Mouse (Mus musculus): Measurements from ENCODE around the gene Ilf2. TPM values are rescaled to one million over a fixed set of nuclear protein-coding genes. Genes with fewer than 3 reads are reported as not detected.

The Ilf2 gene
- total and polyA plus RNA-seq, 3 experiments, result 13.9 to 32.2 (median 30.6) TPM

DNA sequence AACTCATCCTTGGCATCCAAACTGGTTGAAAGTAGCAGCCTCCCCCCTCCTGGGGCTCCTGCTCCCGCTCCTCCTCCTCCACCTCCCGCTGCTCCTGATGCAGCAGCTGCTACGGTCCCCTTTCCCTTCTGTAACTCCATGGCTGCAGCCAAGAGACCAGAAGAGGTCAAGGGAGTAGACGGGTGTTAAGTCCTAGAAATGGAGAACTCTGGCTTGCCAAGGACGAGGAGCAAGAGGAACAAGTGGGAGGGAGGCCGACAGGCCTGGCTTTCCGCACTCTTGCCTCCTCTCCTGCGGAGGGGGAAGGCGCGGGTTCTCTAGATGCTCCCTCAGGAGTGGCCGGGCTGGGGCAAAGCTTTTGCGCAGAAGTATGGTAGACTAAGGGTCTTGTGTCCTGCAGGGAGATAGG lies 43.1 kb upstream of the Ilf2 start:
- intact Hi-C loops (cut with DNase I), result loop anchor here (1.0 to 2.0 kb wide), 3 partner anchors 13 to 31 kb away; no protein-coding TSS in a partner anchor
- peak overlapping the region; percentile 93 for H3K27ac ChIP-seq
- no peaks in the 10 kb centered on the region for H3K27me3 ChIP-seq (ENCODE audit: control insufficient read depth, insufficient read depth, low read length)
- peak overlapping the region; percentile 71 for H3K4me3 ChIP-seq
- H3K79me2 ChIP-seq (replicated peaks; ENCODE audit: control insufficient read depth, insufficient read depth, low read length), result no peaks in the 10 kb centered on the region
- H3K36me3 ChIP-seq (ENCODE audit: control insufficient read depth, insufficient read depth, low read length), result peaks cover 7% of the 10 kb centered on the region
- peak overlapping the region; percentile 81 for H3K9ac ChIP-seq (ENCODE audit: low read depth, low read length)
- peaks cover 12% of the 10 kb centered on the region for H3K4me1 ChIP-seq (ENCODE audit: control insufficient read depth, insufficient read depth, low read length)
- WGBS, result 2% methylated on average over 12 of the region's 12 CpGs
- DNase-seq, result no peak
- TF ChIP-seq POLR2A (IDR thresholded peaks at IDR 0.05; ENCODE audit: insufficient read depth, low read depth, low read length), result no peak
- TF ChIP-seq CTCF (IDR thresholded peaks at IDR 0.05), result no peak
- TF ChIP-seq EP300 (IDR thresholded peaks at IDR 0.05; ENCODE audit: insufficient read depth, low read depth, low read length), result no peak

DNA sequence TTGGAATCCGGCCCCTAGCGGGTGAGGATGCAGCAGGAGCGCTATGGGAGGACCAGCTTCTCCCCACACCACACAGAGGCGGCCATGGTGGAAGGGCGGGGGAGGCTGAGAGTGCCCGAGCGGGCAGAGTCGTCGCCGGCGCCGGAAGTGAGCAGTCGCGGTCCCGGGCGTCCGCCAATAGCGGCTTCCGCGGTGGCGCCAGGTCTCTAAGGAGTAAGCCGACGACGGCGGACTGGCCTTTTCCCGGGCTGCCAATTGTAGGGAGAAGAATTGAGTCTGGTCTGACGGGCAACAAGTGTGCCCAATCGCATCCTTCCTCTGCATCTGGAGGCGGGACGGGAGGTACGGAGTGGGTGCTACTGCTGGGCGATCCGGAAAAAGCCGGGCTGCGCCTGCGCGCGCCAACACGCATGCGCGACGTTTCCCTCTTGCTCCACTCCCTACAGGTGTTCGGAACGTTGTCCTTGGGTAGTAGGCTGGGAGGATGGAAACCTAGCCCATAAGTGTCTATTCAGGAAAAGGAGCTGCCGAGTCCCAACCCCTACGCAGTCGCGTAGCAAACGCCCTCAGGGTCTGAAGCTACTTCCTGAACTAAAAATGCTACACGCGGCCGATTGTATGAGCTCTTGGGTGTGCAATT lies 42.4 kb upstream of the Ilf2 start, which contains the start of gene Ints3:
TSS of gene Ints3 (minus strand) at position 242 of the 640 bp plus-strand sequence.
- under 1% methylated on average over 52 of the region's 52 CpGs for WGBS
- DNase-seq, result peak; percentile 100
- peaks cover 7% of the 10 kb centered on the region for H3K36me3 ChIP-seq (ENCODE audit: control insufficient read depth, insufficient read depth, low read length)

DNA sequence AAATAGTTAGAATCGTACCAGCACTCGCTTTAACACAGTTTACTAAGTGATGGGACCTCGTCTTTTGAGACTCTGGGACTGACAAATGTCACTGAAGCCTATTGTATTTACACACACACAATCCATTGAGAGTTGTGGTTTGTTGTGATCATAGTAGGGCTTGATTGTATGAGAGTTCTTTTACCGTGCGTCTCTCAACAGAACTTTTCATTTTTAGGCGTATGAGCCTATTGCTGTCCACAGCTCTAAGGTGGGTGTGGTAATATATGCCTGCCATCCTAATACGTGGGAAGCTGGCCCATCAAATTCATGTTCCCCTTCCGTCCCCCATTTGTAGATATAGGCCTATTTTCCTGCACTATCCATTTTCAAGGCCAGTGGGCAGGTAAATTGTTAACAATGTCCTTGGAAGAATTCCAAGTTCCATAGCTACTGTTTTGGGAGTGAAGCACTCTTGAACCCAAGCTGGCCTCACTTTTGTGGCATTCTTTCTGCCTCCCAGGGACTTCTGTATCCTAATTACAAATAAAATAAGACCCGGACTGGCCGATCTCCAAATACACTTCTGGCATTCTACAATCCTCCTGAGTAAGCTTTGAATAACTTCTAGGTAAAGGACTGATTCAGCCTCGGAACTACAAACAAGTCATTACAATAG lies 41.7 kb upstream of the Ilf2 start:
- H3K27ac ChIP-seq, result peak overlapping the region; percentile 93
- TF ChIP-seq POLR2A (IDR thresholded peaks at IDR 0.05; ENCODE audit: insufficient read depth, low read depth, low read length) (no peak), CTCF (IDR thresholded peaks at IDR 0.05) (no peak), EP300 (IDR thresholded peaks at IDR 0.05; ENCODE audit: insufficient read depth, low read depth, low read length) (no peak)

More for the DNA sequence above, 42.4 kb upstream of the Ilf2 start, which contains the start of gene Ints3:
- Histone ChIP-seq H3K79me2 (replicated peaks; ENCODE audit: control insufficient read depth, insufficient read depth, low read length) (no peaks in the 10 kb centered on the region), H3K4me3 (peak within 1 kb of the TSS; percentile 71), H3K4me1 (ENCODE audit: control insufficient read depth, insufficient read depth, low read length) (peaks cover 12% of the 10 kb centered on the region), H3K9ac (ENCODE audit: low read depth, low read length) (peak within 1 kb of the TSS; percentile 81), H3K27ac (peak within 1 kb of the TSS; percentile 93), H3K27me3 (ENCODE audit: control insufficient read depth, insufficient read depth, low read length) (no peaks in the 10 kb centered on the region)
- TF ChIP-seq POLR2A (IDR thresholded peaks at IDR 0.05; ENCODE audit: insufficient read depth, low read depth, low read length) (peak; percentile 90), CTCF (IDR thresholded peaks at IDR 0.05) (peak; percentile 10; the same call in 1 of the 2 replicates), EP300 (IDR thresholded peaks at IDR 0.05; ENCODE audit: insufficient read depth, low read depth, low read length) (no peak; the same call in 1 of the 2 replicates)
- intact Hi-C loops (cut with DNase I), result loop anchor here (1.0 to 2.0 kb wide), 3 partner anchors 13 to 31 kb away; no protein-coding TSS in a partner anchor

DNA sequence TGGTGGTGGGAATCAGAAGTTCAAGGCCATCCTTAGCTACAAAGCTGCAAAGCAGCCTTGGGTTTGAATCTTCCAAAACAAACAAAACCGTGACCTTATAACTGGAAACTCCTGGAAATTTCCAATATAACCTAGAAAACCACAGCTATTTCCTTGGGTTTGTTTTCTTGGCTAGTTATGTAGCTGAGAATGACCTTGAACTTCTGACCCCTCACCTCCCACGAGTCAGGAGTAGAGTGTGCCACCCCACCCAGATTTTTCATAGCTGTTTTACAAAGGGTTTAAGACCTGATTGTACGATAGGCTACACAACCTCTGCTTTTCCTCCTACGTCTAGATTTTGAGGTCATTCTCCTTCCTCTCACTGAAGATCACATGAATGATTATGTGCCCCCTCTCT lies 38.8 kb upstream of the Ilf2 start:
- Histone ChIP-seq H3K27me3 (ENCODE audit: control insufficient read depth, insufficient read depth, low read length) (no peaks in the 10 kb centered on the region), H3K4me3 (no peak overlapping the region), H3K4me1 (ENCODE audit: control insufficient read depth, insufficient read depth, low read length) (no peaks in the 10 kb centered on the region; the same call in 1 of the 2 replicates), H3K9ac (ENCODE audit: low read depth, low read length) (no peak overlapping the region), H3K27ac (no peak overlapping the region), H3K79me2 (replicated peaks; ENCODE audit: control insufficient read depth, insufficient read depth, low read length) (no peaks in the 10 kb centered on the region), H3K36me3 (ENCODE audit: control insufficient read depth, insufficient read depth, low read length) (no peaks in the 10 kb centered on the region; the same call in 1 of the 2 replicates)
- intact Hi-C loops (cut with DNase I), result no loop called here
- TF ChIP-seq POLR2A (IDR thresholded peaks at IDR 0.05; ENCODE audit: insufficient read depth, low read depth, low read length) (no peak), EP300 (IDR thresholded peaks at IDR 0.05; ENCODE audit: insufficient read depth, low read depth, low read length) (no peak), CTCF (IDR thresholded peaks at IDR 0.05) (no peak)
- 49% methylated on average over 4 of the region's 4 CpGs for WGBS
- no peak for DNase-seq

More for the DNA sequence above, 41.7 kb upstream of the Ilf2 start:
- intact Hi-C loops (cut with DNase I), result no loop called here
- Histone ChIP-seq H3K4me3 (peak overlapping the region; percentile 51), H3K4me1 (ENCODE audit: control insufficient read depth, insufficient read depth, low read length) (peaks cover 9% of the 10 kb centered on the region), H3K79me2 (replicated peaks; ENCODE audit: control insufficient read depth, insufficient read depth, low read length) (no peaks in the 10 kb centered on the region), H3K27me3 (ENCODE audit: control insufficient read depth, insufficient read depth, low read length) (no peaks in the 10 kb centered on the region), H3K9ac (ENCODE audit: low read depth, low read length) (no peak overlapping the region), H3K36me3 (ENCODE audit: control insufficient read depth, insufficient read depth, low read length) (peaks cover 5% of the 10 kb centered on the region)
- DNase-seq, result no peak
- 40% methylated on average over 11 of the region's 11 CpGs for WGBS

DNA sequence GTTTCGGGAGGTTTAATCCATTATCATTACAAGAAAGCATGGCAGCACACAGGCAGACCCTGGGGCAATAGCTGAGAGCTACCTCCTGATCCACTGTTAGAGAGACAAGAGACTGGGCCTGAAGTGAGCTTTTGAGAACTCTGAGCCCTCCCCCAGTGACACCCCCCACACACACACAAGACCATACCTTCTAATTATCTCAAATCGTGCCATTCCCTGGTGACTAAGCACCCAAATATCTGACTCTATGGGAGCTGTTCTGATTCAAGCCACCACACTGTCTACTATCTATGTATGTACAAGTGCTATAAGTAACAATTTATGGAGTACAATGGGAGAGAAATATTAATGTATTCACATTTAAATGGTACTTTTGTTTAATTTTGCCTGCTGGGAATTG lies 35.2 kb upstream of the Ilf2 start:
- H3K27ac ChIP-seq, result no peak overlapping the region
- no peaks in the 10 kb centered on the region for H3K27me3 ChIP-seq (ENCODE audit: control insufficient read depth, insufficient read depth, low read length)
- no peak for DNase-seq
- WGBS, result 68% methylated on average over 2 of the region's 2 CpGs
- H3K36me3 ChIP-seq (ENCODE audit: control insufficient read depth, insufficient read depth, low read length), result peaks cover 2% of the 10 kb centered on the region; the same call in 1 of the 2 replicates
- H3K9ac ChIP-seq (ENCODE audit: low read depth, low read length), result no peak overlapping the region
- no peak overlapping the region for H3K4me3 ChIP-seq
- H3K4me1 ChIP-seq (ENCODE audit: control insufficient read depth, insufficient read depth, low read length), result peaks cover 1% of the 10 kb centered on the region; the same call in 1 of the 2 replicates
- TF ChIP-seq EP300 (IDR thresholded peaks at IDR 0.05; ENCODE audit: insufficient read depth, low read depth, low read length) (no peak), POLR2A (IDR thresholded peaks at IDR 0.05; ENCODE audit: insufficient read depth, low read depth, low read length) (no peak), CTCF (IDR thresholded peaks at IDR 0.05) (no peak)
- no peaks in the 10 kb centered on the region for H3K79me2 ChIP-seq (replicated peaks; ENCODE audit: control insufficient read depth, insufficient read depth, low read length)
- intact Hi-C loops (cut with DNase I), result no loop called here
